Mouse (Mus musculus) ES-Bruce4 (cell line): ENCODE measurements around the gene Galm. TPM values are rescaled to one million over a fixed set of nuclear protein-coding genes. Genes with fewer than 3 reads are reported as not detected.

Experiments
- H3K27ac ChIP-seq: 2 replicates; pipeline ENCODE4 v1.5.1; 2012; ENCODE audit warnings: low read length, inconsistent platforms; ENCODE audit not compliant: insufficient read depth
- H3K27me3 ChIP-seq: 2 replicates; pipeline ENCODE4 v1.6.1; 2012; ENCODE audit warnings: mild to moderate bottlenecking, low read length, inconsistent platforms; ENCODE audit not compliant: control insufficient read depth, poor library complexity, insufficient read depth, severe bottlenecking
- H3K36me3 ChIP-seq: 2 replicates; pipeline ENCODE4 v1.6.1; 2012; ENCODE audit warnings: inconsistent platforms, mild to moderate bottlenecking, low read length, moderate library complexity; ENCODE audit not compliant: control insufficient read depth, poor library complexity, insufficient read depth, severe bottlenecking
- H3K4me1 ChIP-seq: one replicate; pipeline ENCODE4 v1.8.1; 2011; ENCODE audit warnings: low read length; ENCODE audit not compliant: control insufficient read depth, insufficient read depth
- H3K4me3 ChIP-seq: 2 replicates; pipeline ENCODE4 v1.5.1; 2011; ENCODE audit warnings: low read depth, mild to moderate bottlenecking, low read length
- H3K9ac ChIP-seq: 2 replicates; pipeline ENCODE4 v1.6.1; 2012; ENCODE audit warnings: low read depth, mild to moderate bottlenecking, inconsistent platforms; ENCODE audit not compliant: poor library complexity, severe bottlenecking
- H3K9me3 ChIP-seq: replicated peaks from 2 replicates; pipeline ENCODE4 v1.6.1; 2012; ENCODE audit warnings: mild to moderate bottlenecking, low read length, inconsistent platforms; ENCODE audit not compliant: control insufficient read depth, poor library complexity, insufficient read depth, severe bottlenecking
- CTCF ChIP-seq: IDR thresholded peaks from one replicate; pipeline ENCODE4 v1.8.1; 2011; ENCODE audit warnings: low read depth, low read length
- EP300 ChIP-seq: IDR thresholded peaks from 2 replicates; pipeline ENCODE4 v1.6.1; 2011; ENCODE audit warnings: low read depth, low read length; ENCODE audit not compliant: insufficient read depth
- POLR2A ChIP-seq: IDR thresholded peaks from one replicate; pipeline ENCODE4 v1.8.1; 2011; ENCODE audit warnings: low read length; ENCODE audit not compliant: insufficient read depth
- polyA plus RNA-seq: library from polyadenylated mRNA; stranded (reverse); fragments of >200 nt; gene quantifications from 2 replicates; pipeline ENCODE4 v1.2.4, GENCODE M21; 2011; ENCODE audit warnings: low read depth; ENCODE audit not compliant: missing spikeins, insufficient read depth, insufficient read length

Gene Galm
- polyA plus RNA-seq, 1 experiment = 15.1 TPM

DNA sequence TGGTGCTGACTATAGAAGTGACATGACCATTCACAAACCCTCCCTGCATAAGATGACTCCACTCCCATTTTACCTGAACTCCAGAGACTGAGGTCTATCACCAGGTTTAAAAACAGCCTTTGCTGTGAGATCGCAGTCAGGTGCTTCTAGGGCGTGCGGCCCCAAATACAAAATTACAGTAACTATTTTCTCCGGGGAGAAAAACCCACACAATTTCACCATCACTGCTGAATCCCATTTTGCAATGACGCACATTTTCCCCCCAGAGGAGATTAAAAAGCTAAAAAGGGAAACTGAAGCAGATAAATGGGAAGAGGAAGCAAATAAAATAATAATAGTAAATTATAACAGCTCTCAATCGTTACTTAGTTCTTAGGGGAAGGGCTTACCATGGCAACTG is 27.4 kb upstream of the Galm start:
- no peaks in the 10 kb centered on the region for H3K9me3 ChIP-seq
- no peaks in the 10 kb centered on the region for H3K36me3 ChIP-seq
- TF ChIP-seq POLR2A (no peak), EP300 (no peak), CTCF (no peak)
- no peak overlapping the region for H3K9ac ChIP-seq
- H3K4me1 ChIP-seq = no peaks in the 10 kb centered on the region
- no peak overlapping the region for H3K27ac ChIP-seq
- no peaks in the 10 kb centered on the region for H3K27me3 ChIP-seq
- H3K4me3 ChIP-seq = no peak overlapping the region

DNA sequence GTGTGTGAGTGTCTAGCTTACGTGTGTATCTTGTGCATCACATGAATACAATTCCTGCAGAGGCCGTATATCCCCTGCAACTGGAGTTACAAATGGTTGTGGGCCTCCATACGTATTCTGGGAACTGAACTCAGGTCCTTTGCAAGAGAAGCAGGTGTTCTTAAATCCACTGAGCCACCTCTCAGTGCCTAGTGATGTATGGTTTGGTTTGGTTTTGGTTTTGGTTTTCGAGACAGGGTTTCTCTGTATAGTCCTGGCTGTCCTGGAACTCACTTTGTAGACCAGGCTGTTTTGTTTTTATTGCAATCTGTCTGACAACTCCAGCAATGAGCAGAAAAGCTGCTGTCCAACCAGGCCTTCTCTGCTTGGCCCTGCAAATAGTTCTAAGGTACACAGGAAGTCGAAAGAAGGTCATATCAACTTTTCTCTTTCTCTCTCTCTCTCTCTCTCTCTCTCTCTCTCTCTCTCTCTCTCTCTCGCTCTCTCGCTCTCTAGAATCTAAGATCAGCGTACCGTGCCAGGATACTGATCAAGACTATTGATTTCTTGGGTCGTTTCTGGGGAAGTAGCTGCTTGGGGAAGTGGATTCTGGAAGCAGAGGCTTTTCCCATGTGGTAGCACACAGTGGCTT is 21.8 kb upstream of the Galm start:
- H3K9me3 ChIP-seq = no peaks in the 10 kb centered on the region
- TF ChIP-seq POLR2A (no peak), CTCF (no peak), EP300 (no peak)

DNA sequence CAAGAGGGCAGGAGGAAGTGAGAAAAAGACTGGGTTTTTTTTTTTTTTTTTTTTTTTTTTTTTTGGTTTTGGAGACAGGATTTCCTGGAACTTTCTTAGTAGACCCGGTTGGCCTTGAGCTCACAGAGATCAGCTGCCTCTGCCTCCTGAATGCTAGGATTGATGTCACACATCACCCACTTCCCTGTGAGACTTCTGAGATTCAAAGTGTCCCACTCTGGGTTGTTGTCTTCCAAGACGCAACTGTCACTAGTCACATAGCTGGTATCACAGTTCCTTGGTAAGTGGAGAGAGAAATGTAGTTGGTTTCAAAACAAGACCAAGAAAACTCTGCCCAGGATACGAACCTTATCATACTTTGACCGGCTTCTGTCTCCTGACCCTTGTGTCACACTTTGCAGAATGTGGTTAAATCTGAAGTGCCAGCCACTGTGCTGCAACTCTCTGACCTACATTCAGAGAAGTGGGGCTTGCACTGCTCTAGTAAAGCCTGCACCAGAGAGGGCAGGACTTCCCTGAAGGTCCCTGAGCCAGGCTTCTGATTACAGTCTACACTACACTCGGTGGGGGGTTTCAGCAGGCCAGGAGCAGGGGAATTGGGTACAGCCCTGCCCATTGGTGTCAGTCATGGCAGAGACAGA is 14.5 kb upstream of the Galm start:
- no peaks in the 10 kb centered on the region for H3K4me1 ChIP-seq
- H3K36me3 ChIP-seq = no peaks in the 10 kb centered on the region
- TF ChIP-seq POLR2A = no peak
- no peak for TF ChIP-seq CTCF
- no peak for TF ChIP-seq EP300
- H3K9me3 ChIP-seq = no peaks in the 10 kb centered on the region
- no peaks in the 10 kb centered on the region for H3K27me3 ChIP-seq
- H3K27ac ChIP-seq = no peak overlapping the region
- no peak overlapping the region for H3K9ac ChIP-seq
- H3K4me3 ChIP-seq = no peak overlapping the region

More for the DNA sequence above, 21.8 kb upstream of the Galm start:
- no peaks in the 10 kb centered on the region for H3K27me3 ChIP-seq
- no peak overlapping the region for H3K27ac ChIP-seq
- H3K36me3 ChIP-seq = no peaks in the 10 kb centered on the region
- H3K9ac ChIP-seq = no peak overlapping the region
- no peaks in the 10 kb centered on the region for H3K4me1 ChIP-seq
- no peak overlapping the region for H3K4me3 ChIP-seq

DNA sequence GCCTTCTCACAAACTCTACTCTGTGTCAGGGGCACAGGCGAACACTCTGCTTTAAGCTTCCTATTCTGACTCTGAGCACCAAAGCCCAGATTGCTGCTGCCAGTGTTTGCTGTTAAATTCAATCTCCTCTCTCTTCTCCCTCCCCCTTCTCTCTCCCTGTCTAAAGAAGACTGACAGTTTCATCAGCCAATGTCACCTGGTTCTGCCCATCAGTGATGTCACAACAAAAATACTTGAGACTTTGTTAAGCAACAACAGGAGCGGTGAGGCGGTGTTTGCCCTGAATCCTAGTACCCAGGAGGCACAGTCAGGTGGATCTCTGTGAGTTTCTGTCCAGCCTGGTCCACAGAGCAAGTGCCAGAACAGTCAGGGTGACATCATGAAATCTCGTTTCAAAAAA is 13.8 kb upstream of the Galm start:
- Histone ChIP-seq H3K9me3 (no peaks in the 10 kb centered on the region), H3K36me3 (no peaks in the 10 kb centered on the region), H3K27me3 (no peaks in the 10 kb centered on the region), H3K27ac (no peak overlapping the region), H3K4me3 (no peak overlapping the region), H3K4me1 (no peaks in the 10 kb centered on the region), H3K9ac (no peak overlapping the region)
- no peak for TF ChIP-seq CTCF
- no peak for TF ChIP-seq EP300
- TF ChIP-seq POLR2A = no peak

DNA sequence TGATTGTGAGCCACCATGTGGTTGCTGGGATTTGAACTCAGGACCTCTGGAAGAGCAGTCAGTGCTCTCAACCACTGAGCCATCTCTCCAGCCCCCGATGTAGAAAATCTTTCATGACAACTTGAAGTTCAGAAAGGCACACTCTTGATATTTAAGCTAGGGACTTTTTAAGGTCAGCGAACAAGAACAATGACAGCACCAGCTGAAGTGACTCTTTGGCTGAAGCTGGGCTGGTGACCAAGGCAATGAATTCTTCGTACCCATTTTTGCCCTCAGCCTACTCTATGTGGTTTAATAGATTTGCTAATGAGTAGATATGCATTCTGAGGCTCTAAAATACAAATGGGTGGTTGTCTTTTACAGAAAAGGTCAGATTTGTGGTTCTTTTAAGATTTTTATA is 6.9 kb upstream of the Galm start:
- H3K4me3 ChIP-seq = no peak overlapping the region
- H3K36me3 ChIP-seq = no peaks in the 10 kb centered on the region
- no peak overlapping the region for H3K9ac ChIP-seq
- no peaks in the 10 kb centered on the region for H3K9me3 ChIP-seq
- no peak overlapping the region for H3K27ac ChIP-seq
- no peaks in the 10 kb centered on the region for H3K4me1 ChIP-seq
- TF ChIP-seq CTCF (no peak), POLR2A (no peak), EP300 (no peak)
- no peaks in the 10 kb centered on the region; the same call in 1 of the 2 replicates for H3K27me3 ChIP-seq

DNA sequence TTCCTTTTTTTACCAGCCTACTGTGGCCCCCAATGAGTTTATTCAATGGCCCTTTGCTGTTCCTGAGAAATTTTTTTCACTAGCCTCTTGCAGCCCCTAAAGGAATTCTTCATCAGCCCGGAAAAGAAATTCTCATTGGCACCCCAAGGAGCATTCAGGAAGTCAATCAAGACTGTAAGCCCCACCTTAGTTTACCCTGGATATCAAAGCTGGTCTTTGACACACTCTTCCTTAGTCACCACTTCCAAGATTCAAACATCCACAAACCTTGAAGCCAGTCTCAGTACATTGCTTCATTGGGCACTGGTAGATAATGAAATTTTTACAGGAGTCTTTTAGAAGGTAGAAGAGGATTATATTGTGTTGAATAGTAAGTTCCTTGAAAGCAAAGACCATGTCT is 5.4 kb upstream of the Galm start:
- H3K27ac ChIP-seq = no peak overlapping the region
- H3K9me3 ChIP-seq = no peaks in the 10 kb centered on the region
- H3K4me3 ChIP-seq = no peak overlapping the region
- H3K27me3 ChIP-seq = no peaks in the 10 kb centered on the region; the same call in 1 of the 2 replicates
- no peaks in the 10 kb centered on the region for H3K36me3 ChIP-seq
- no peak for TF ChIP-seq POLR2A
- TF ChIP-seq CTCF = no peak
- no peak for TF ChIP-seq EP300
- no peak overlapping the region for H3K9ac ChIP-seq
- no peaks in the 10 kb centered on the region for H3K4me1 ChIP-seq
